Mouse (Mus musculus) midbrain, postnatal 0 days (tissue): ENCODE measurements around the gene Slc1a5. TPM values are rescaled to one million over a fixed set of nuclear protein-coding genes. Genes with fewer than 3 reads are reported as not detected.

Source experiments
- ATAC-seq: fragments of 200-750 bp; cut with Nextera tagmentation; 2 replicates; pipeline ENCODE4 v1.8.0; 2017; ENCODE audit warnings: moderate number of reproducible peaks, mild to moderate bottlenecking, moderate TSS enrichment, moderate library complexity; ENCODE audit not compliant: low FRiP score
- DNase-seq: peaks from one replicate; pipeline ENCODE4 v3.0.0-alpha.2; 2015; ENCODE audit warnings: low spot score
- H3K27ac ChIP-seq: fragments of 300-500 bp; sonication (generic); 2 replicates; pipeline ENCODE4 v1.5.1; 2014; ENCODE audit warnings: low read depth, mild to moderate bottlenecking, low read length, mixed read lengths
- H3K27me3 ChIP-seq: fragments of 300-500 bp; sonication (generic); 2 replicates; pipeline ENCODE4 v1.6.1; 2014; ENCODE audit warnings: low read length, control low read depth, mixed read lengths; ENCODE audit not compliant: insufficient read depth
- H3K36me3 ChIP-seq: fragments of 300-500 bp; sonication (generic); 2 replicates; pipeline ENCODE4 v1.6.1; 2014; ENCODE audit warnings: low read length, control low read depth, mixed read lengths; ENCODE audit not compliant: insufficient read depth
- H3K4me1 ChIP-seq: fragments of 300-500 bp; sonication (generic); 2 replicates; pipeline ENCODE4 v1.6.1; 2014; ENCODE audit warnings: mild to moderate bottlenecking, control low read depth, antibody characterized with exemption, low read length, mixed read lengths; ENCODE audit not compliant: insufficient read depth
- H3K4me2 ChIP-seq: fragments of 300-500 bp; sonication (generic); 2 replicates; pipeline ENCODE4 v1.6.1; 2014; ENCODE audit warnings: low read depth, mild to moderate bottlenecking, low read length, mixed read lengths; ENCODE audit not compliant: poor library complexity, severe bottlenecking
- H3K4me3 ChIP-seq: fragments of 300-500 bp; sonication (generic); 2 replicates; pipeline ENCODE4 v1.5.1; 2014; ENCODE audit warnings: low read depth, mild to moderate bottlenecking, low read length, moderate library complexity
- H3K9ac ChIP-seq: fragments of 300-500 bp; sonication (generic); replicated peaks from 2 replicates; pipeline ENCODE4 v1.6.1; 2014; ENCODE audit warnings: mild to moderate bottlenecking, low read length, moderate library complexity, mixed read lengths; ENCODE audit not compliant: poor library complexity, severe bottlenecking
- H3K9me3 ChIP-seq: fragments of 300-500 bp; sonication (generic); 2 replicates; pipeline ENCODE4 v1.6.1; 2016; ENCODE audit warnings: low read length, control low read depth
- CTCF ChIP-seq: IDR thresholded peaks from 2 replicates; pipeline ENCODE4 v1.5.1; 2016; ENCODE audit warnings: antibody characterized with exemption, mild to moderate bottlenecking
- WGBS: fragments of 180-500 bp; shearing (Covaris S2); extraction: QIAGEN DNeasy Blood & Tissue Kit; methylation state at CpG from one replicate; pipeline ENCODE4 v1.1.7; 2014; 5-methylcytosine and 5-hydroxymethylcytosine counted together
- polyA plus RNA-seq: library from polyadenylated mRNA; unstranded; fragments of >200 nt; fragmentation: Nextera tagmentation; extraction: Ambion mirVana; gene quantifications from 2 replicates; pipeline ENCODE4 v1.2.1, GENCODE M21; 2015
- total RNA-seq: library from RNA; depleted of rRNA; stranded (reverse); fragments of >200 nt; gene quantifications from 2 replicates; pipeline ENCODE4 v1.2.3, GENCODE M21; 2014

Gene Slc1a5
- total and polyA plus RNA-seq, 2 experiments from 2014 or later: 9.2 to 15.2 TPM

DNA sequence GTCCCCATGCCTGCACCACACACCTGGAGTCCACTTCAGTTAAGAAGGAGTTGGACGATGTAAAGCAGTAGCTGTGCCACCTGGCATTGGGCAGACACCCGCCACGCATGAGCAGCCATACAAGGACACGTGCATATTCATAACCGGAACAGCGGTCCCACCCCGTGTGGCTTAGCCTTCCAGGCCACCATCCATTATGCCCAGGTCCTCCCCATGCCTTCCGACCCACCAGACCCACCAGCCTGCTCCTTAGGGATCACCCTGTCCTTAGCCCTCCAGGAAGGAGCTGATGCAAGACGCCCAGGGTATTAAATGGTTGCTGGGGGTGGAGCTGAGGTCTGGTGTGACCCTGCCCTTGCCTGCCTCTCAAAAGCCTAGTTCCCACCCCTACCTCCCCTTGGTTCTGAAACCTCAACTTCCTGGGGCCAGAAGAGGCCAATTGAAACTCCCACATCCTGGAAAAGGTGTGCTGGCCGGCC, 3.4 kb downstream of the Slc1a5 start:
- no peak for DNase-seq
- WGBS: 70% methylated on average over 10 of the region's 10 CpGs
- H3K4me2 ChIP-seq: no peak overlapping the region

DNA sequence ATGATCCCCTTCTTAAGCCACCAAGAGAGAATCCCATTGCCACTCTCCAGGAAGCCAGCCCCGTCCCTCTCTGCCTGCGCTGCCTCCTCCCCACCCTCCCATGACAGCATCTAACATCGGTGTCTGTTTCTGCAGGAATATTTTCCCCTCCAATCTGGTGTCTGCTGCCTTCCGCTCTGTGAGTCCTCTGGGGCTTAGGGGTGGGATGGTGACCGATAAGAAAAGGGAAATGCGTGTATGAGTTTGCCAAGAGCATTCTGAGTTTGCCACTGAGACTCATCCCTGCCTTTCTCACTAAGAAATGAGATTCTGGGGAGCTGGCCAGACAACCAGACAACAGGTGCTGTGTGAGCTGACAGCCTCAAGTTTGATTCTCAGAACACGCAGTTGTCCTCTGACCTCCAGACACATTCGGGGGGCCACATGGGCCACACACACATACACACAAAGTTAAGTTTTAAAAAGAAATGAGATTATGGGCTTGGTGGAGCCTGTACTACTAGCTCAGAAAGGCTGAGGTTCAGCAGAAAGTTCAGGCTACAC, 4.5 kb downstream of the Slc1a5 start:
- H3K36me3 ChIP-seq: no peaks in the 10 kb centered on the region
- no peak for ATAC-seq

More for the DNA sequence above, 3.4 kb downstream of the Slc1a5 start:
- Histone ChIP-seq H3K9ac (no peak overlapping the region), H3K27ac (no peak overlapping the region), H3K4me3 (no peak overlapping the region), H3K27me3 (no peaks in the 10 kb centered on the region), H3K4me1 (no peaks in the 10 kb centered on the region), H3K36me3 (no peaks in the 10 kb centered on the region), H3K9me3 (no peaks in the 10 kb centered on the region)
- no peak for TF ChIP-seq CTCF
- ATAC-seq: no peak

DNA sequence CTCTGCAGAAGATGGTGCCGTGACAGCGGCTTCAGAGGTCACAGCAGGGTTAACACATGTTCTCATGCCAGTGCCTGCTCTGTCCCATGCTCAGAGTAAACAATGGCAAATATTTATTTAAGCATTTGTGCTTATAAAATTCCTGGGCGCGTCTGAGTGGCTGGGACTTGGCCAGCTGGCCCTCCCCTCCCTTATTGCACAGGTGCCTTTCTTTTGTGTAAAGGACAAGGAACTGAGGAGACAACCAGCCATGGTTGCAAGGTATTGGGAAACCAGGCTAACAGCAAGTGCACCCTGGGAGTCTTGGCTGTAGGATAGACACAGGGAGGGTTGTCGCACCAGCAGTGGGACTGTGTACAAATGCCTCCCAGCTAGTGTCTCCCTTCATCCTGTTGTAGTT, 11.2 kb downstream of the Slc1a5 start:
- no peak overlapping the region for H3K4me3 ChIP-seq
- DNase-seq (no peak), ATAC-seq (no peak)
- no peaks in the 10 kb centered on the region for H3K36me3 ChIP-seq
- H3K9ac ChIP-seq: no peak overlapping the region
- no peak for TF ChIP-seq CTCF
- no peaks in the 10 kb centered on the region for H3K9me3 ChIP-seq
- H3K27ac ChIP-seq: no peak overlapping the region
- no peaks in the 10 kb centered on the region for H3K4me1 ChIP-seq
- 81% methylated on average over 5 of the region's 5 CpGs for WGBS
- H3K4me2 ChIP-seq: no peak overlapping the region
- H3K27me3 ChIP-seq: no peaks in the 10 kb centered on the region

More for the DNA sequence above, 4.5 kb downstream of the Slc1a5 start:
- H3K9ac ChIP-seq: no peak overlapping the region
- no peak for TF ChIP-seq CTCF
- no peak overlapping the region for H3K27ac ChIP-seq
- no peak for DNase-seq
- no peaks in the 10 kb centered on the region for H3K4me1 ChIP-seq
- 86% methylated on average over 8 of the region's 8 CpGs for WGBS
- no peak overlapping the region for H3K4me3 ChIP-seq
- H3K9me3 ChIP-seq: no peaks in the 10 kb centered on the region
- H3K4me2 ChIP-seq: no peak overlapping the region
- no peaks in the 10 kb centered on the region for H3K27me3 ChIP-seq

DNA sequence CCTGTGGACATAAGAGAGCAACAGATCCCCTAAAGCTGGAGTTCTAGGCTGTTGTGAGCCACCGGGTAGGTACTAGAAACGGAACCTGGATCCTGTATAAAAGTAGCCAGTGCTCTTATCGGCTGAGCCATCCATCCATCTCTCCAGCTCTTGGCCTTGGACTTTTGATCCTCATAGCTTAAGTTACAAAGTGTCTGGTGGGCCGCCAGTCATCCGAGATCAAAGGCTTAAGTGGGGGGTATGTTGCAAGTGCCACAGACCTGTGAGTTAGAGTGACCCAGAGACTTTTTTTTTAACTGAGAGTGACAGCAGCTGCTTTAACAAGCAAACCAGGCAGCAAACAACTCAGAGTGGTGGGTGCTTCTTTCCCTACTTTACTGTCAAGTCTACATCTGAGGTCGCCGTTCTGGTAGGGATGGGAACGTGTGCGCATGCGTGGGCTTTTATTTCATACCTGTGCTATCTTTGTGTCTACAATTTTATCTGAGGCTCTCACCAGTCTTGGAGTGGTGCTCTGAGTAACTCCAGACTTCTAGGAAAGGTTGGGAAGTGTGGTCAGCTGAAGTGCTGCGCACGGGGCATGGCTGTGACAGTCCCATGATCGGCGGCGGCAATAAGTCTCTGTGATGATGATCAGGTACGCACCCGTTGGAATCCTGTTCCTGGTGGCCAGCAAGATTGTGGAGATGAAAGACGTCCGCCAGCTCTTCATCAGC, 12.0 kb downstream of the Slc1a5 start:
- no peaks in the 10 kb centered on the region for H3K27me3 ChIP-seq
- no peaks in the 10 kb centered on the region for H3K4me1 ChIP-seq
- 93% methylated on average over 19 of the region's 19 CpGs for WGBS
- H3K9ac ChIP-seq: no peak overlapping the region
- H3K4me3 ChIP-seq: no peak overlapping the region
- H3K9me3 ChIP-seq: no peaks in the 10 kb centered on the region
- H3K36me3 ChIP-seq: no peaks in the 10 kb centered on the region
- no peak for TF ChIP-seq CTCF
- DNase-seq (no peak), ATAC-seq (no peak)
- no peak overlapping the region for H3K4me2 ChIP-seq
- H3K27ac ChIP-seq: no peak overlapping the region

DNA sequence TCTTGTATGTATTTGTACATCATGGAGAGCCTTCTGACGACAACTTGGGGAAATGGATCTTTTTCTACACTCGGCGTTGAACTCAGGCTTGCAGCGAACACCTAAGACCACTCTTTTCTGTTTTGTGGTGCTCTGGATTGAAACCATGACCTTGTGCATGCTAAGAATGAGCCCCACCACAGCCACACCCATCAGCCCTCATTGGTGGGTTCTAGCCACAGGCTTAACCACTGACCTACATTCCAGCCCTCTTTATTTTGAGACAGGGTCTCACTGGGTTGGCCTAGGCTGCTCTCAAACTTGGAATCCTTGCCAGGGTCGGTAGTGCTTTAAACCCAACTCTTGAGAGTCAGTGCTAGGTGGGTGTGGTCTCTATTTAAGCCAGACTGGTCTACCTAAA, 13.7 kb downstream of the Slc1a5 start:
- no peak overlapping the region for H3K27ac ChIP-seq
- ATAC-seq: no peak
- H3K4me2 ChIP-seq: no peak overlapping the region
- no peaks in the 10 kb centered on the region for H3K27me3 ChIP-seq
- H3K9me3 ChIP-seq: no peaks in the 10 kb centered on the region
- H3K36me3 ChIP-seq: no peaks in the 10 kb centered on the region
- H3K4me3 ChIP-seq: no peak overlapping the region
- WGBS: 95% methylated on average over 5 of the region's 5 CpGs
- no peak overlapping the region for H3K9ac ChIP-seq
- no peak for DNase-seq
- no peaks in the 10 kb centered on the region for H3K4me1 ChIP-seq
- no peak for TF ChIP-seq CTCF

DNA sequence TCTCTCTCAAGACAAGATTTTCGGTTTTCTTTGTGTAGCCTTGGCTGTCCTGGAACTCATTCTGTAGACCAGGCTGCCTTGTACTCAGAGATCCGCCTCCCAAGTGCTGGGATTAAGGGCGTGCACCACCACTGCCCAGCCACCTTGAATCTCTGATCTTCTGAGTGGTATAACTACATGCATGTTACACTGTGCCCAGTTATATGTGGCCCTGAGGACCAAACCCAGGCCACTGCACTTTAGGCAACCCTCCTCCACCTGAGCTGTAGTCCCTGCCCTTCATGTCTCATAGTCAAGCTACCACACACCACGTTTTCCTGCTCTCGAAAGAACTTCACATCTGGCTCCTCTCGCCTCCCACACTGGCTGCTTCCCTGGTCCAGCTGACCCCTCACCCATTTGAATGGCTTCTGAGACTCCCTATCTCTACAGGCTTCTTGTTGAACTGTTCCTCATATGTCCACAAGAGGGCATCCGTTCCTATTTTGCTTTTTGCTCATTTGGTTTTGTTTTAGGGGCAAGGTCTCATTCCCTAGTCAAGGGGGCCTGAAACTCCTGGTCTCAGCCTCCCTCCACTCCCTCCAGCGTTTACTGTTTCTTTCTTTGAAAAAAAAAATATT, 23.4 kb downstream of the Slc1a5 start:
- Histone ChIP-seq H3K27ac (no peak overlapping the region), H3K36me3 (peaks cover 4% of the 10 kb centered on the region; the same call in 1 of the 2 replicates), H3K27me3 (no peaks in the 10 kb centered on the region), H3K9ac (no peak overlapping the region), H3K9me3 (no peaks in the 10 kb centered on the region), H3K4me1 (no peaks in the 10 kb centered on the region), H3K4me3 (no peak overlapping the region), H3K4me2 (no peak overlapping the region)
- ATAC-seq: peak; percentile 18; the same call in 1 of the 2 replicates
- peak; percentile 79 for TF ChIP-seq CTCF
- peak; percentile 54 for DNase-seq
- WGBS: 35% methylated on average over 8 of the region's 8 CpGs
